Mouse (Mus musculus): ENCODE measurements around the gene Qtrt1.

DNA sequence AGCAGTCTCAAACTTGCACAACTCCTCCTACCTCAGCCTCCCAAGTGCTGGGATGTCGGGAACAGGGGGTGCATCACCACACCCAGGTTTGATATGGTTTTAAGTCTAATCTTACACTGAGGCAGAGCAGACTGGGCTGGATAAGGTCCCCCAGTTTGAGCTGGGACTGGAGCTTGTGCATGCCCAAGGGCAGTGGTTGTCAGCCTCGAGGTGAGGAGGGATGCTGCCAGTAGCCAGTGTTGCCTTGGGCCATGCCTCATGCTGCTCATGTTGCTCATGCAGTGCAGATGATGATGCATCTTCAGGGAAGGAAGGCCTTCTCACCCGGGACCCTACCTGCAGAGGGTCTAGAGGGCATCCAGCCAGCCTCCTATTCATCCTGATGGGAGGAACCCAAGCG, 6.1 kb upstream of the Qtrt1 start:
- no peak for TF ChIP-seq CTCF (conservative IDR thresholded peaks at IDR 0.05; ENCODE audit: insufficient read depth, insufficient read length, low read depth, low read length)
- no peak for TF ChIP-seq POLR2A (IDR thresholded peaks at IDR 0.05; ENCODE audit: low read depth, low read length)
